Mouse (Mus musculus): Measurements from ENCODE around the gene Cald1. TPM values are rescaled to one million over a fixed set of nuclear protein-coding genes. Genes with fewer than 3 reads are reported as not detected.

Gene Cald1
- polyA plus RNA-seq, 1 experiment: 7.9 TPM

GRCm38 (mm10) chr6:34713777-34714176, 115.5 kb downstream of the Cald1 start:
- no peak for TF ChIP-seq CTCF (IDR thresholded peaks at IDR 0.05; ENCODE audit: low read depth, low read length)
- TF ChIP-seq POLR2A (IDR thresholded peaks at IDR 0.05; ENCODE audit: borderline replicate concordance, low read depth, low read length): no peak
- Histone ChIP-seq H3K4me1 (ENCODE audit: control insufficient read depth, insufficient read depth, low read length) (peaks cover 65% of the 10 kb centered on the region), H3K27ac (ENCODE audit: insufficient read depth, low read depth, low read length) (no peak overlapping the region), H3K4me3 (ENCODE audit: insufficient read depth, low read length) (no peak overlapping the region)

DNA sequence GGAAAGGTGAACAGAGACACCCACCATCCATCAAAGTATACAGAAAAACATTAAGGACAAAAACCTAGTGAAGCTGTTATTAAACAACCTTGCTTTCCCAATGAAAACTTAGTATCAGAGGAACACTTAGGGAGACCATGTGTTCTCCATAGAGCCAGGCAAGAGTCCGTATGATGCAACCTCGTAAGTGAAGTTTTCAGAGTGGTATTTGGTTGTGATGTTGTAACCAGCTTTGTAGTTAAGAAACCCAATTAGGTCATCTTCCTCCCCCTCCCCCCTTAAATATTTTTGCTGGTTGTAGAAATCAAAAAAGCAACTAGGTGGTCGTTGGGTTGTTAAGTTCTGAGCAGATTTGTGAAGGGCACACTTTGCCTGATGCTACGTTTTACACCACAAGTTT, 116.3 kb downstream of the Cald1 start:
- Histone ChIP-seq H3K4me1 (ENCODE audit: control insufficient read depth, insufficient read depth, low read length) (peaks cover 58% of the 10 kb centered on the region), H3K4me3 (ENCODE audit: insufficient read depth, low read length) (no peak overlapping the region), H3K27ac (ENCODE audit: insufficient read depth, low read depth, low read length) (no peak overlapping the region)
- no peak for TF ChIP-seq CTCF (IDR thresholded peaks at IDR 0.05; ENCODE audit: low read depth, low read length)
- TF ChIP-seq POLR2A (IDR thresholded peaks at IDR 0.05; ENCODE audit: borderline replicate concordance, low read depth, low read length): no peak

GRCm38 (mm10) chr6:34716206-34716887, 118.0 kb downstream of the Cald1 start:
- TF ChIP-seq CTCF (IDR thresholded peaks at IDR 0.05; ENCODE audit: low read depth, low read length) (no peak), POLR2A (IDR thresholded peaks at IDR 0.05; ENCODE audit: borderline replicate concordance, low read depth, low read length) (no peak)
- H3K4me1 ChIP-seq (ENCODE audit: control insufficient read depth, insufficient read depth, low read length): peaks cover 60% of the 10 kb centered on the region
- H3K27ac ChIP-seq (ENCODE audit: insufficient read depth, low read depth, low read length): peak overlapping the region; percentile 52
- H3K4me3 ChIP-seq (ENCODE audit: insufficient read depth, low read length): no peak overlapping the region

GRCm38 (mm10) chr6:34716888-34717635, 118.8 kb downstream of the Cald1 start:
- Histone ChIP-seq H3K27ac (ENCODE audit: insufficient read depth, low read depth, low read length) (peak overlapping the region; percentile 37), H3K4me3 (ENCODE audit: insufficient read depth, low read length) (no peak overlapping the region), H3K4me1 (ENCODE audit: control insufficient read depth, insufficient read depth, low read length) (peaks cover 66% of the 10 kb centered on the region)
- TF ChIP-seq CTCF (IDR thresholded peaks at IDR 0.05; ENCODE audit: low read depth, low read length) (no peak), POLR2A (IDR thresholded peaks at IDR 0.05; ENCODE audit: borderline replicate concordance, low read depth, low read length) (no peak)

- Histone ChIP-seq H3K4me1 (ENCODE audit: control insufficient read depth, insufficient read depth, low read length) (peaks cover 67% of the 10 kb centered on the region), H3K27ac (ENCODE audit: insufficient read depth, low read depth, low read length) (no peak overlapping the region), H3K4me3 (ENCODE audit: insufficient read depth, low read length) (no peak overlapping the region)
- no peak for TF ChIP-seq POLR2A (IDR thresholded peaks at IDR 0.05; ENCODE audit: borderline replicate concordance, low read depth, low read length)
- no peak for TF ChIP-seq CTCF (IDR thresholded peaks at IDR 0.05; ENCODE audit: low read depth, low read length)
These were observed 119.4 kb downstream of the Cald1 start for GRCm38 (mm10) chr6:34717651-34718050.

- peaks cover 53% of the 10 kb centered on the region for H3K4me1 ChIP-seq (ENCODE audit: control insufficient read depth, insufficient read depth, low read length)
- TF ChIP-seq CTCF (IDR thresholded peaks at IDR 0.05; ENCODE audit: low read depth, low read length) (no peak), POLR2A (IDR thresholded peaks at IDR 0.05; ENCODE audit: borderline replicate concordance, low read depth, low read length) (no peak)
- H3K27ac ChIP-seq (ENCODE audit: insufficient read depth, low read depth, low read length): no peak overlapping the region
- H3K4me3 ChIP-seq (ENCODE audit: insufficient read depth, low read length): no peak overlapping the region
These were observed 120.9 kb downstream of the Cald1 start for GRCm38 (mm10) chr6:34719141-34719680.

GRCm38 (mm10) chr6:34720447-34720846, 122.1 kb downstream of the Cald1 start:
- TF ChIP-seq CTCF (IDR thresholded peaks at IDR 0.05; ENCODE audit: low read depth, low read length) (no peak), POLR2A (IDR thresholded peaks at IDR 0.05; ENCODE audit: borderline replicate concordance, low read depth, low read length) (no peak)
- Histone ChIP-seq H3K27ac (ENCODE audit: insufficient read depth, low read depth, low read length) (no peak overlapping the region), H3K4me1 (ENCODE audit: control insufficient read depth, insufficient read depth, low read length) (peaks cover 42% of the 10 kb centered on the region), H3K4me3 (ENCODE audit: insufficient read depth, low read length) (no peak overlapping the region)

- TF ChIP-seq CTCF (IDR thresholded peaks at IDR 0.05; ENCODE audit: low read depth, low read length): no peak
- TF ChIP-seq POLR2A (IDR thresholded peaks at IDR 0.05; ENCODE audit: borderline replicate concordance, low read depth, low read length): no peak
- H3K4me1 ChIP-seq (ENCODE audit: control insufficient read depth, insufficient read depth, low read length): peaks cover 31% of the 10 kb centered on the region
- no peak overlapping the region for H3K4me3 ChIP-seq (ENCODE audit: insufficient read depth, low read length)
- H3K27ac ChIP-seq (ENCODE audit: insufficient read depth, low read depth, low read length): no peak overlapping the region
These were observed 123.4 kb downstream of the Cald1 start for GRCm38 (mm10) chr6:34721740-34722139.

DNA sequence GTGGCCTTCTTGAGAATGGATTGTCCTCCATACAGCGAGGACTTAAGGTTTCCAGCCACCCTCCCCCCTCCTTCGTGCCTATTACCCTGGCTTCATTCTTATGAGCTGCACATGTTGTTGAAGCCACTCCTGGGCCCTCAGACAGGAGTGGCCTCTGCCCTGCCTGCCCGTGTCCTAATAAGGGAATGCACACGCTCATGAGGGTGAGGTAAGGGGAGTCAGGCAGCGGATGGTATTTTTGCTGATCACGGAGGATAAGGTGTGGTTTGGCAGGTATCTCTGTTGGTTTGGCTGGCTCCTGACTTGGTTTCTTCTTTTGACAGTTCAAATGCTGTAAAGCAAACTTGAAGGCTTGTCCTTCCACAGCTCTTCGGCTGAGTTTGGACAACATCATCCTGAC, 124.4 kb downstream of the Cald1 start:
- TF ChIP-seq POLR2A (IDR thresholded peaks at IDR 0.05; ENCODE audit: borderline replicate concordance, low read depth, low read length): no peak
- no peak for TF ChIP-seq CTCF (IDR thresholded peaks at IDR 0.05; ENCODE audit: low read depth, low read length)
- H3K4me1 ChIP-seq (ENCODE audit: control insufficient read depth, insufficient read depth, low read length): peaks cover 22% of the 10 kb centered on the region
- H3K27ac ChIP-seq (ENCODE audit: insufficient read depth, low read depth, low read length): no peak overlapping the region
- no peak overlapping the region for H3K4me3 ChIP-seq (ENCODE audit: insufficient read depth, low read length)

All from bone marrow macrophage, adult 2 months (primary cell).